Mouse (Mus musculus): ENCODE results near the gene Fam71a. TPM values are rescaled to one million over a fixed set of nuclear protein-coding genes. Genes with fewer than 3 reads are reported as not detected.

Fam71a gene
- polyA plus RNA-seq (2012; rRNA removed), result not detected in 2 replicates

- WGBS, result 76% methylated on average over 3 of the region's 3 CpGs
These were observed at the start of gene Fam71a for GRCm38 (mm10) chr1:191164717-191165116. Gene Fam71a, minus strand, starts transcription at chr1:191164817.

GRCm38 (mm10) chr1:191211096-191211495, 46.5 kb upstream of the Fam71a start:
- TF ChIP-seq CTCF (IDR thresholded peaks at IDR 0.05; ENCODE audit: extremely low read depth, insufficient read depth, insufficient read length, insufficient replicate concordance) (no peak), POLR2A (IDR thresholded peaks at IDR 0.05; ENCODE audit: low read depth, low read length) (no peak)
- H3K4me3 ChIP-seq (ENCODE audit: extremely low read depth, insufficient read depth, insufficient read length), result no peak overlapping the region
- H3K27me3 ChIP-seq (ENCODE audit: control insufficient read depth, insufficient read depth, low read length), result no peaks in the 10 kb centered on the region
- DNase-seq (ENCODE audit: low read depth in 1 of 2, low spot score in 2 of 2), result no peak
- 81% methylated on average over 2 of the region's 2 CpGs for WGBS
- H3K36me3 ChIP-seq (ENCODE audit: control insufficient read depth, insufficient read depth, low read length), result no peaks in the 10 kb centered on the region
- no peak overlapping the region for H3K27ac ChIP-seq (ENCODE audit: insufficient read depth, low read length)
- no peaks in the 10 kb centered on the region for H3K4me1 ChIP-seq (ENCODE audit: control insufficient read depth, insufficient read depth, insufficient read length)

More at GRCm38 (mm10) chr1:191164717-191165116, at the start of gene Fam71a:
- no peak for DNase-seq (ENCODE audit: low read depth in 1 of 2, low spot score in 2 of 2)
- Histone ChIP-seq H3K4me3 (ENCODE audit: extremely low read depth, insufficient read depth, insufficient read length) (no peak within 1 kb of the TSS), H3K36me3 (ENCODE audit: control insufficient read depth, insufficient read depth, low read length) (no peaks in the 10 kb centered on the region), H3K4me1 (ENCODE audit: control insufficient read depth, insufficient read depth, insufficient read length) (no peaks in the 10 kb centered on the region), H3K27me3 (ENCODE audit: control insufficient read depth, insufficient read depth, low read length) (no peaks in the 10 kb centered on the region), H3K27ac (ENCODE audit: insufficient read depth, low read length) (no peak within 1 kb of the TSS)
- TF ChIP-seq POLR2A (IDR thresholded peaks at IDR 0.05; ENCODE audit: low read depth, low read length), result no peak
- no peak for TF ChIP-seq CTCF (IDR thresholded peaks at IDR 0.05; ENCODE audit: extremely low read depth, insufficient read depth, insufficient read length, insufficient replicate concordance)

DNA sequence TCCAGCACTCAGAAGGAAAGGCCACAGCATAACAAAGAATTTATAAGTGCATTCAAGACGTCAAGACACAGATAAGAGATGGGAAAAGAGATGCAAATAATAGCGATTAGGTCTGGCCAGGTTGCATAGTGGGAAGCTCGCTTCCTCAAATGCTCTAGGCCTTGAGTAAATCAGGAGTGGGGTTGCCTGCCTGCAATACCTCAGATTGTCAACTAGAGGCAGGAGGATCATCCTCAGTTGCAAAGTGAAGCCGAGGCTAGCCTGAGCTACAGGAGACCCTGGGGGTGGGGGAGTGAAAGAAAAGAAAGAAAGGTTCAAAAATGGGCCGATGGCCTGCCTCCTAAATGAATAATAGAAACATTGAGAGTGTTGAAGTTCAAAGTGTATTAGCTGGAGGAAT, 41.2 kb upstream of the Fam71a start:
- no peak overlapping the region for H3K27ac ChIP-seq (ENCODE audit: insufficient read depth, low read length)
- DNase-seq (ENCODE audit: low read depth in 1 of 2, low spot score in 2 of 2), result no peak
- WGBS, result 80% methylated on average over 5 of the region's 5 CpGs
- no peaks in the 10 kb centered on the region for H3K27me3 ChIP-seq (ENCODE audit: control insufficient read depth, insufficient read depth, low read length)
- H3K4me1 ChIP-seq (ENCODE audit: control insufficient read depth, insufficient read depth, insufficient read length), result no peaks in the 10 kb centered on the region
- H3K36me3 ChIP-seq (ENCODE audit: control insufficient read depth, insufficient read depth, low read length), result no peaks in the 10 kb centered on the region
- H3K4me3 ChIP-seq (ENCODE audit: extremely low read depth, insufficient read depth, insufficient read length), result no peak overlapping the region
- TF ChIP-seq POLR2A (IDR thresholded peaks at IDR 0.05; ENCODE audit: low read depth, low read length) (no peak), CTCF (IDR thresholded peaks at IDR 0.05; ENCODE audit: extremely low read depth, insufficient read depth, insufficient read length, insufficient replicate concordance) (no peak)

DNA sequence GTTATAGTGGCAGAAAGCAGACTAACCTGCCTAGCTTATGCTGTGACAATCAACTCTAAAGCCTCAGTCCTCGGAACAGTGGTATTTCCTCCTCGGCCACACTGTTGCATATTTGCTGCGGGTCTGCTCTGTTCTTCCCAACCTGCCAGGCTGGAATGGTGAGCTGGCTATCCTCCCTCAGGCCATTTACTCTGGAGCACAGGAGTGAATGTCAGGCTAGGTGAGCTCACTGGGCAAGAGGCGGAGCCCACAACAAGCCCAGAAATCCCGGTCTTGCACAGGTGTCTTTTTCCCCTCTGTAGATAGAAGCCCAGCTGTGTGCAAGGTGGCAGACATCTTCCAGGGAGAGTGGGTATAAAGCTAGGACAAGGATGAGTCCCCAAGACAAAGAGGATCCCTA, 40.3 kb upstream of the Fam71a start:
- Histone ChIP-seq H3K36me3 (ENCODE audit: control insufficient read depth, insufficient read depth, low read length) (no peaks in the 10 kb centered on the region), H3K27ac (ENCODE audit: insufficient read depth, low read length) (no peak overlapping the region), H3K27me3 (ENCODE audit: control insufficient read depth, insufficient read depth, low read length) (no peaks in the 10 kb centered on the region), H3K4me1 (ENCODE audit: control insufficient read depth, insufficient read depth, insufficient read length) (no peaks in the 10 kb centered on the region), H3K4me3 (ENCODE audit: extremely low read depth, insufficient read depth, insufficient read length) (no peak overlapping the region)
- TF ChIP-seq POLR2A (IDR thresholded peaks at IDR 0.05; ENCODE audit: low read depth, low read length), result no peak
- no peak for TF ChIP-seq CTCF (IDR thresholded peaks at IDR 0.05; ENCODE audit: extremely low read depth, insufficient read depth, insufficient read length, insufficient replicate concordance)
- no peak for DNase-seq (ENCODE audit: low read depth in 1 of 2, low spot score in 2 of 2)
- 92% methylated on average over 5 of the region's 5 CpGs for WGBS

DNA sequence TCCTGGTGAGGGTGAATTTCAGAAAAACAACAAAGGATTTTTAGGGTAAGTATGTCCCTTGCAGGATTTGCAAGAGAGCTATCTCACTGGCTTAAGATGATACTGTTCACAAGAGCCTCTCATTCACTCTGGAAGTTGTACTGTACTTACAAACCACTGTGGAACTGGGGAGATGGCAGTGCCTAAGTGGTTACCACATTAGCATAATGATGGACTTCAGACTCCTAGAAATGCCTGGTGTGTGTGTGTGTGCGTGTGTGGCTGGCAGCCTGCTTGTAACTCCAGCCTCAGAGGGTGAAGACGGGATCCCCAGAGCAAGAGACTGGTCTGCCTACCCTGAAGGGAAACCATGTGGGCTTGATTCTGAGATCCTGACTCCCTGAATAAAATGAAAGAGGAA, 38.9 kb upstream of the Fam71a start:
- TF ChIP-seq POLR2A (IDR thresholded peaks at IDR 0.05; ENCODE audit: low read depth, low read length), result no peak
- TF ChIP-seq CTCF (IDR thresholded peaks at IDR 0.05; ENCODE audit: extremely low read depth, insufficient read depth, insufficient read length, insufficient replicate concordance), result no peak
- 84% methylated on average over 2 of the region's 2 CpGs for WGBS
- no peaks in the 10 kb centered on the region for H3K36me3 ChIP-seq (ENCODE audit: control insufficient read depth, insufficient read depth, low read length)
- peaks cover 5% of the 10 kb centered on the region for H3K4me1 ChIP-seq (ENCODE audit: control insufficient read depth, insufficient read depth, insufficient read length)
- no peak overlapping the region for H3K27ac ChIP-seq (ENCODE audit: insufficient read depth, low read length)
- DNase-seq (ENCODE audit: low read depth in 1 of 2, low spot score in 2 of 2), result no peak
- no peak overlapping the region for H3K4me3 ChIP-seq (ENCODE audit: extremely low read depth, insufficient read depth, insufficient read length)
- no peaks in the 10 kb centered on the region for H3K27me3 ChIP-seq (ENCODE audit: control insufficient read depth, insufficient read depth, low read length)

GRCm38 (mm10) chr1:191202208-191202952, 37.8 kb upstream of the Fam71a start:
- no peaks in the 10 kb centered on the region for H3K27me3 ChIP-seq (ENCODE audit: control insufficient read depth, insufficient read depth, low read length)
- 87% methylated on average over 11 of the region's 11 CpGs for WGBS
- no peaks in the 10 kb centered on the region for H3K36me3 ChIP-seq (ENCODE audit: control insufficient read depth, insufficient read depth, low read length)
- TF ChIP-seq POLR2A (IDR thresholded peaks at IDR 0.05; ENCODE audit: low read depth, low read length) (no peak), CTCF (IDR thresholded peaks at IDR 0.05; ENCODE audit: extremely low read depth, insufficient read depth, insufficient read length, insufficient replicate concordance) (no peak)
- no peak overlapping the region for H3K27ac ChIP-seq (ENCODE audit: insufficient read depth, low read length)
- H3K4me1 ChIP-seq (ENCODE audit: control insufficient read depth, insufficient read depth, insufficient read length), result peaks cover 9% of the 10 kb centered on the region
- H3K4me3 ChIP-seq (ENCODE audit: extremely low read depth, insufficient read depth, insufficient read length), result no peak overlapping the region
- no peak for DNase-seq (ENCODE audit: low read depth in 1 of 2, low spot score in 2 of 2)
